Mouse (Mus musculus) MEL (cell line): Measurements from ENCODE around the gene Faf1. TPM values are rescaled to one million over a fixed set of nuclear protein-coding genes. Genes with fewer than 3 reads are reported as not detected.

Experiments used
- DNase-seq: peaks from one replicate; pipeline ENCODE4 v3.0.0; 2011; ENCODE audit warnings: low read depth, low spot score
- H3K27ac ChIP-seq: 2 replicates; pipeline ENCODE4 v1.5.1; 2012; ENCODE audit warnings: low read depth, mild to moderate bottlenecking, control low read depth, low read length, moderate library complexity; ENCODE audit not compliant: control insufficient read depth
- H3K27me3 ChIP-seq, 2 experiments: fragments of 150-350 bp in 1 of 2; sonication (generic) in 1 of 2; 2 replicates each; pipeline ENCODE4 v1.6.1; 2012; ENCODE audit warnings: low read length in 2 of 2, mild to moderate bottlenecking in 2 of 2, improper control_type of control experiment in 1 of 2, moderate library complexity in 1 of 2; ENCODE audit not compliant: insufficient read depth in 2 of 2, control insufficient read depth in 1 of 2
- H3K36me3 ChIP-seq, 2 experiments: 2 replicates each; pipeline ENCODE4 v1.6.1; 2012 to 2014; ENCODE audit warnings: low read length in 2 of 2, improper control_type of control experiment in 1 of 2, inconsistent platforms in 1 of 2, mild to moderate bottlenecking in 1 of 2; ENCODE audit not compliant: insufficient read depth in 2 of 2, control insufficient read depth in 1 of 2
- H3K4me1 ChIP-seq, 2 experiments: fragments of 150-350 bp in 1 of 2; sonication (generic) in 1 of 2; 2 replicates each; pipeline ENCODE4 v1.6.1; 2012; ENCODE audit warnings: low read length in 2 of 2, improper control_type of control experiment in 1 of 2, mild to moderate bottlenecking in 1 of 2; ENCODE audit not compliant: insufficient read depth in 2 of 2, control insufficient read depth in 1 of 2
- H3K4me3 ChIP-seq, 2 experiments: fragments of 150-350 bp in 1 of 2; sonication (generic) in 1 of 2; 2 replicates each; pipeline ENCODE4 v1.5.1; 2012; ENCODE audit warnings: low read depth in 2 of 2, low read length in 2 of 2, mild to moderate bottlenecking in 2 of 2, moderate library complexity in 2 of 2, control low read depth in 1 of 2, improper control_type of control experiment in 1 of 2; ENCODE audit not compliant: control insufficient read depth in 1 of 2, insufficient read depth in 1 of 2
- H3K79me2 ChIP-seq: 2 replicates; pipeline ENCODE4 v1.6.1; 2012; ENCODE audit warnings: mild to moderate bottlenecking, low read length, moderate library complexity; ENCODE audit not compliant: control insufficient read depth, poor library complexity, insufficient read depth
- H3K9ac ChIP-seq: 2 replicates; pipeline ENCODE4 v1.6.1; 2012; ENCODE audit warnings: low read depth, mild to moderate bottlenecking, control low read depth, low read length, moderate library complexity; ENCODE audit not compliant: control insufficient read depth, poor library complexity, severe bottlenecking
- H3K9me3 ChIP-seq: fragments of 150-350 bp; sonication (generic); replicated peaks from 2 replicates; pipeline ENCODE4 v1.6.1; 2012; ENCODE audit warnings: mild to moderate bottlenecking, low read length, improper control_type of control experiment, moderate library complexity; ENCODE audit not compliant: insufficient read depth
- BHLHE40 ChIP-seq: IDR thresholded peaks from 2 replicates; pipeline ENCODE4 v1.6.1; 2012; ENCODE audit warnings: low read depth, mild to moderate bottlenecking, inconsistent platforms, low read length, improper control_type of control experiment, borderline replicate concordance
- CHD1 ChIP-seq: IDR thresholded peaks from 2 replicates; pipeline ENCODE4 v1.6.1; 2012; ENCODE audit warnings: low read depth, mild to moderate bottlenecking, inconsistent platforms, low read length, improper control_type of control experiment
- CTCF ChIP-seq, 3 experiments: IDR thresholded peaks in 2 of 3; conservative IDR thresholded peaks in 1 of 3; 2 replicates each; pipeline ENCODE4 v1.5.1; 2011 to 2012; ENCODE audit warnings: low read length in 3 of 3, low read depth in 2 of 3, mild to moderate bottlenecking in 2 of 3, improper control_type of control experiment in 1 of 3, inconsistent platforms in 1 of 3, mixed read lengths in 1 of 3, moderate library complexity in 1 of 3; ENCODE audit not compliant: control insufficient read depth in 1 of 3, insufficient read depth in 1 of 3, poor library complexity in 1 of 3, severe bottlenecking in 1 of 3
- E2F4 ChIP-seq: IDR thresholded peaks from 2 replicates; pipeline ENCODE4 v1.6.1; 2011; ENCODE audit warnings: low read depth, low read length, improper control_type of control experiment, borderline replicate concordance
- EP300 ChIP-seq, 2 experiments: IDR thresholded peaks; 2 replicates each; pipeline ENCODE4 v1.6.1; 2011; ENCODE audit warnings: improper control_type of control experiment in 2 of 2, low read length in 2 of 2, low read depth in 1 of 2, mild to moderate bottlenecking in 1 of 2
- HCFC1 ChIP-seq: IDR thresholded peaks from 2 replicates; pipeline ENCODE4 v1.6.1; 2012; ENCODE audit warnings: low read depth, mild to moderate bottlenecking, inconsistent platforms, low read length, improper control_type of control experiment, moderate library complexity
- MAFK ChIP-seq: IDR thresholded peaks from 2 replicates; pipeline ENCODE4 v1.6.1; 2011; ENCODE audit warnings: low read depth, mild to moderate bottlenecking, low read length, improper control_type of control experiment, borderline replicate concordance
- MAZ ChIP-seq: IDR thresholded peaks from 2 replicates; pipeline ENCODE4 v1.6.1; 2012; ENCODE audit warnings: low read depth, mild to moderate bottlenecking, inconsistent platforms, low read length, improper control_type of control experiment
- MXI1 ChIP-seq: IDR thresholded peaks from 2 replicates; pipeline ENCODE4 v1.6.1; 2011; ENCODE audit warnings: mild to moderate bottlenecking, low read depth, low read length, improper control_type of control experiment
- MYC ChIP-seq: IDR thresholded peaks from 2 replicates; pipeline ENCODE4 v1.6.1; 2011; ENCODE audit warnings: low read depth, mild to moderate bottlenecking, low read length, improper control_type of control experiment, moderate library complexity
- POLR2A ChIP-seq, 2 experiments: IDR thresholded peaks; 2 replicates each; pipeline ENCODE4 v1.6.1; 2011 to 2012; ENCODE audit warnings: low read length in 2 of 2, mild to moderate bottlenecking in 2 of 2, control low read depth in 1 of 2, improper control_type of control experiment in 1 of 2, low read depth in 1 of 2, moderate library complexity in 1 of 2; ENCODE audit not compliant: control insufficient read depth in 1 of 2, insufficient read depth in 1 of 2, poor library complexity in 1 of 2
- POLR2AphosphoS5 ChIP-seq: IDR thresholded peaks from 2 replicates; pipeline ENCODE4 v1.6.1; 2012; ENCODE audit warnings: low read depth, borderline replicate concordance, mild to moderate bottlenecking, inconsistent platforms, low read length, moderate library complexity, mixed read lengths
- RAD21 ChIP-seq: IDR thresholded peaks from 2 replicates; pipeline ENCODE4 v1.6.1; 2011; ENCODE audit warnings: mild to moderate bottlenecking, low read depth, low read length, improper control_type of control experiment
- RCOR1 ChIP-seq: IDR thresholded peaks from 2 replicates; pipeline ENCODE4 v1.6.1; 2012; ENCODE audit warnings: low read depth, mild to moderate bottlenecking, inconsistent platforms, low read length, improper control_type of control experiment
- SIN3A ChIP-seq: IDR thresholded peaks from 2 replicates; pipeline ENCODE4 v1.6.1; 2012; ENCODE audit warnings: low read length, improper control_type of control experiment, inconsistent platforms
- TAL1 ChIP-seq: IDR thresholded peaks from 2 replicates; pipeline ENCODE4 v1.6.1; 2012; ENCODE audit warnings: mild to moderate bottlenecking, inconsistent platforms, low read length, moderate library complexity, mixed read lengths
- TBP ChIP-seq: IDR thresholded peaks from 2 replicates; pipeline ENCODE4 v1.8.0; 2011; ENCODE audit warnings: low read depth, low read length, improper control_type of control experiment
- USF1 ChIP-seq: IDR thresholded peaks from 2 replicates; pipeline ENCODE4 v1.6.1; 2014; ENCODE audit warnings: low read depth, mild to moderate bottlenecking, inconsistent platforms, low read length, improper control_type of control experiment, moderate library complexity
- USF2 ChIP-seq, 2 experiments: IDR thresholded peaks; 2 replicates each; pipeline ENCODE4 v1.6.1; 2011 to 2012; ENCODE audit warnings: improper control_type of control experiment in 2 of 2, low read length in 2 of 2, borderline replicate concordance in 1 of 2, inconsistent platforms in 1 of 2, low read depth in 1 of 2, mild to moderate bottlenecking in 1 of 2; ENCODE audit not compliant: insufficient read depth in 1 of 2
- ZMIZ1 ChIP-seq: IDR thresholded peaks from 2 replicates; pipeline ENCODE4 v1.6.1; 2012; ENCODE audit warnings: low read depth, mild to moderate bottlenecking, inconsistent platforms, low read length, improper control_type of control experiment, moderate library complexity
- polyA plus RNA-seq, 2 experiments: library from polyadenylated mRNA; stranded (reverse) in 1 of 2; unstranded in 1 of 2; fragments of >175 nt in 1 of 2; fragments of >200 nt in 1 of 2; gene quantifications; 2 replicates each; pipeline versions ENCODE4 v1.2.1 to v1.2.4; 2012; ENCODE audit warnings: low replicate concordance in 2 of 2, low read depth in 1 of 2; ENCODE audit not compliant: insufficient read length in 2 of 2, insufficient read depth in 1 of 2, missing spikeins in 1 of 2
- total RNA-seq: library from RNA; depleted of rRNA; stranded (reverse); fragments of 300-350 nt; gene quantifications from 2 replicates; pipeline ENCODE4 v1.2.3, GENCODE M21; 2012

The Faf1 gene
- total and polyA plus RNA-seq, 3 experiments = 36.5 to 37.6 TPM; not detected in 1

DNA sequence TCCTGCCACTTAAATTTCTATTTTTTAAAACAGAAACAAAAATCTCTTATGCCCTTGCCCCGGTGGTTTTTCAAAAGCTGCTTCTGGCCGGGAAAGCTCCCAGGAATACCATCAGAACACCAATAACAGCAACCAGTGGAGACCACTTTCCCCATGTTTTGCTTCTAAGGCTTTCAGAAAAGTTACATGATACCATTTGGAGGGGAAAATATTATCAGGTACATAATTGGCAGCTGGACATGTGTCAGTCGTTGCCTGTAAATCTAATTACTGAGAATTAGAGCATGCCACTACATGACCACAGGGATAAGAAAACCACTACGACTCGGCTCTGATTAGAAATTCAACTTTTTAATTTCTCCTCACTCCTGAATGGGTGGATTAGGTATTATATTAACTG, 12.3 kb upstream of the Faf1 start:
- Histone ChIP-seq H3K79me2 (peaks cover 35% of the 10 kb centered on the region), H3K4me3 (peak overlapping the region; percentile 87 to 95), H3K36me3 (peaks cover 0 to 15% of the 10 kb centered on the region in 2 experiments; a peak in 3 of 4 replicates), H3K27me3 (no peaks in the 10 kb centered on the region), H3K4me1 (peaks cover 6 to 12% of the 10 kb centered on the region in 2 experiments), H3K9me3 (no peaks in the 10 kb centered on the region), H3K9ac (peak overlapping the region; percentile 94), H3K27ac (no peak overlapping the region)
- peak; percentile 28 for DNase-seq
- no peak for TF ChIP-seq MAZ
- TF ChIP-seq BHLHE40 = no peak
- no peak for TF ChIP-seq E2F4
- 0 out of 2 replicates have a peak, but pooled peaks have one; percentile 33 for TF ChIP-seq RCOR1
- 0 out of 2 replicates have a peak, but pooled peaks have one; percentile 66 for TF ChIP-seq CHD1
- TF ChIP-seq MXI1 = peak; percentile 75
- TF ChIP-seq MYC = no peak
- TF ChIP-seq, all 39 proteins: peak for 3

DNA sequence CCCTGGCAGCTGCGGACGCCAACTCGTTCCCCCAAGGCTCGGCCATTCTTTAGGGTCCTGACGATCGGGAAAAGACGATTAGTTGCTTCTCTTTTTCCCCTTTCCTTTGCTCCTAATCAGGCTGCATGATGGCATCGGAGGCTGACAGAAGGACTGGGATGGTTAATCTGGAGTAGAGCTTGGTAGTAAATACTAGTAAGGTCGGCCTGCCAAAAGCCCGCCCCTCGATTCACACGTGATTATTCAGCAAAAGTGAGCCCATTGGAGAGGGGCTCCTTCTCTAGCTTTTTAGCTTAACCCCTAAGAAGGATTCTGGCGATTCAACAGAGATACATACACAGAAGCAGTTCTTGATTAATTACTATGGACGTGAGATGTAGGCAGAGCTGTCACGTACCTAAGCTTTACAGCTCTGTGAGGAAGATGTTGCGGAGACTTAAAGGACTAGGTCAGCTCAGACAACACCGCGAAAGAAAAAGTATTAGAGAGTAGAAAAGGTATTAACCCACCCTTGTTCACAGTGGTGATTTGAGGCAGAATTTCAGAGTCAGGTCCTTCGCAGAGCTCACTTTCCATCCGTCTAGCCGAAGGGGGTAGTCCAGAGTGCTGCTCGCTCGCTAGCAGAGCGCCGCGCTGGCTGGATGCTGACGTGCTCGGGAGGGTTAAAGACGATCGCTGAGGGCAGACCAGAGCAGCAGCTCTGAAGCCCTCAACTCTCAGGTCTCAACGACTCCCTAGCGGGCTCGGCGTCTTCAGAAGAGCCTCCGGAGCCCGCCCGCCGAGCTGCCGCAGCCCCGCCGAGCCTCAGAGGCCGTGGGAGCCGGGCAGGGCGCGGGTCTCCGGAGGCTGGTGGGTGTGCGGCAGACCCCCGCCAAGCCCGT, 11.0 kb upstream of the Faf1 start:
- peak overlapping the region; percentile 99 for H3K27ac ChIP-seq
- no peaks in the 10 kb centered on the region for H3K9me3 ChIP-seq
- H3K79me2 ChIP-seq = peaks cover 35% of the 10 kb centered on the region
- TF ChIP-seq MAFK (no peak), SIN3A (peak; percentile 92), BHLHE40 (peak; percentile 71; the same call in 1 of the 2 replicates), POLR2A (IDR thresholded peaks at IDR 0.05; ENCODE audit: control insufficient read depth in 1 of 2, insufficient read depth in 1 of 2, low read depth in 1 of 2, low read length in 2 of 2, poor library complexity in 1 of 2) (peak in 1 of 2 experiments; percentile 66; a peak in 2 of 4 replicates), TBP (peak; percentile 75; the same call in 1 of the 2 replicates), MXI1 (peak; percentile 86), RAD21 (no peak), EP300 (IDR thresholded peaks at IDR 0.05; ENCODE audit: low read depth in 1 of 2, low read length in 2 of 2) (no peak), USF1 (peak; percentile 85), CHD1 (no peak), USF2 (IDR thresholded peaks at IDR 0.05; ENCODE audit: borderline replicate concordance in 1 of 2, insufficient read depth in 1 of 2, low read depth in 1 of 2, low read length in 2 of 2) (no peak), CTCF (IDR thresholded peaks at IDR 0.05 in 2 of 3, conservative IDR thresholded peaks at IDR 0.05 in 1 of 3; ENCODE audit: control insufficient read depth in 1 of 3, insufficient read depth in 1 of 3, low read depth in 2 of 3, low read length in 3 of 3, poor library complexity in 1 of 3, severe bottlenecking in 1 of 3) (no peak), HCFC1 (peak; percentile 29; the same call in 1 of the 2 replicates), RCOR1 (no peak), TAL1 (no peak), ZMIZ1 (0 out of 2 replicates have a peak, but pooled peaks have one; percentile 18), MYC (peak; percentile 50; the same call in 1 of the 2 replicates), POLR2AphosphoS5 (no peak)
- peaks cover 0 to 15% of the 10 kb centered on the region in 2 experiments; a peak in 2 of 4 replicates for H3K36me3 ChIP-seq
- peak overlapping the region; percentile 94 for H3K9ac ChIP-seq
- H3K4me1 ChIP-seq = peaks cover 6 to 12% of the 10 kb centered on the region in 2 experiments
- no peaks in the 10 kb centered on the region for H3K27me3 ChIP-seq
- peak; percentile 91 for DNase-seq
- H3K4me3 ChIP-seq = peak overlapping the region; percentile 87 to 95
